Mouse (Mus musculus): Measurements from ENCODE around the gene Ugt1a5.

DNA sequence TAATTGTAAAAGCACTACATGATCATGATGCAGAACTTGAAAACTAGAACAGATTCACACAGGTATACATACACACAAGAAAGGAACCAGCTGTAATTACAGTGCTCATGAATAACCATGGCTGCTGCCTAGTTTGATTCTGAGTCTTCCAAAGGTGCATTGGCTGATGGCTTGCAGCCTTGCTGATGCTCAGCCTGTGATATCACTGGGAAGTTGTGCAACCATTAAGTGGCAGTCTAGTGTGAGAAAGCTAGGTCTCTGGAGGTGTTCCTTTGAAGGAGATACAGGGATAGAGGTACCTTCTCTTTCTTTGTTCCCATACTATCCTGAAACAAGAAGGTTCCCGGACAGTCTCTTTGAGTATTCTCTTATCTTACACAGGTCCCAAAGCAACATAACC lies 53.2 kb downstream of the Ugt1a5 start:
- TF ChIP-seq CTCF (IDR thresholded peaks at IDR 0.05; ENCODE audit: insufficient read depth, low read depth, low read length) (no peak), POLR2A (IDR thresholded peaks at IDR 0.05; ENCODE audit: insufficient read depth, low read depth, low read length) (no peak)

Data from olfactory bulb, adult 2 months (tissue).